Mouse (Mus musculus) stomach, postnatal 0 days (tissue): ENCODE results near the gene Gna15. TPM values are rescaled to one million over a fixed set of nuclear protein-coding genes. Genes with fewer than 3 reads are reported as not detected.

Experiments
- ATAC-seq: fragments of 200-750 bp; cut with Nextera tagmentation; 2 replicates; pipeline ENCODE4 v1.8.0; 2017; ENCODE audit not compliant: low FRiP score, low TSS enrichment
- DNase-seq: peaks from one replicate; pipeline ENCODE4 v3.0.0-alpha.2; 2016; ENCODE audit warnings: low spot score
- H3K27ac ChIP-seq: fragments of 300-500 bp; sonication (generic); replicated peaks from 2 replicates; pipeline ENCODE4 v1.5.1; 2014; ENCODE audit warnings: mild to moderate bottlenecking, control low read depth
- H3K27me3 ChIP-seq: fragments of 300-500 bp; sonication (generic); 2 replicates; pipeline ENCODE4 v1.6.1; 2014; ENCODE audit warnings: low read length; ENCODE audit not compliant: control insufficient read depth, insufficient read depth
- H3K36me3 ChIP-seq: fragments of 300-500 bp; sonication (generic); 2 replicates; pipeline ENCODE4 v1.6.1; 2014; ENCODE audit warnings: low read length, mixed read lengths; ENCODE audit not compliant: control insufficient read depth, insufficient read depth
- H3K4me1 ChIP-seq: fragments of 300-500 bp; sonication (generic); replicated peaks from 2 replicates; pipeline ENCODE4 v1.6.1; 2014; ENCODE audit warnings: antibody characterized with exemption; ENCODE audit not compliant: control insufficient read depth, insufficient read depth
- H3K4me2 ChIP-seq: fragments of 300-500 bp; sonication (generic); replicated peaks from 2 replicates; pipeline ENCODE4 v1.6.1; 2014; ENCODE audit warnings: low read depth, mild to moderate bottlenecking, control low read depth, moderate library complexity
- H3K4me3 ChIP-seq: fragments of 300-500 bp; sonication (generic); 2 replicates; pipeline ENCODE4 v1.5.1; 2014; ENCODE audit warnings: low read depth, low read length, control low read depth
- H3K9ac ChIP-seq: fragments of 300-500 bp; sonication (generic); 2 replicates; pipeline ENCODE4 v1.6.1; 2014; ENCODE audit warnings: mild to moderate bottlenecking, low read length, control low read depth, mixed read lengths
- H3K9me3 ChIP-seq: fragments of 300-500 bp; sonication (generic); 2 replicates; pipeline ENCODE4 v1.6.1; 2016; ENCODE audit warnings: low read length; ENCODE audit not compliant: control insufficient read depth
- CTCF ChIP-seq: IDR thresholded peaks from 2 replicates; pipeline ENCODE4 v1.5.1; 2016; ENCODE audit warnings: antibody characterized with exemption, low read depth, mild to moderate bottlenecking, moderate library complexity
- EP300 ChIP-seq: optimal IDR thresholded peaks from 2 replicates; pipeline ENCODE3; 2016; ENCODE audit warnings: antibody characterized with exemption
- whole genome bisulfite sequencing: fragments of 180-500 bp; shearing (Covaris S2); extraction: QIAGEN DNeasy Blood & Tissue Kit; methylation state at CpG from one replicate; pipeline ENCODE4 v1.1.7; 2014; 5-methylcytosine and 5-hydroxymethylcytosine counted together
- polyA plus RNA-seq: library from polyadenylated mRNA; unstranded; fragments of >200 nt; fragmentation: Nextera tagmentation; extraction: Ambion mirVana; gene quantifications from 2 replicates; pipeline ENCODE4 v1.2.1, GENCODE M21; 2015

Gene Gna15
- polyA plus RNA-seq, 1 experiment from 2014 or later = 10.1 TPM

DNA sequence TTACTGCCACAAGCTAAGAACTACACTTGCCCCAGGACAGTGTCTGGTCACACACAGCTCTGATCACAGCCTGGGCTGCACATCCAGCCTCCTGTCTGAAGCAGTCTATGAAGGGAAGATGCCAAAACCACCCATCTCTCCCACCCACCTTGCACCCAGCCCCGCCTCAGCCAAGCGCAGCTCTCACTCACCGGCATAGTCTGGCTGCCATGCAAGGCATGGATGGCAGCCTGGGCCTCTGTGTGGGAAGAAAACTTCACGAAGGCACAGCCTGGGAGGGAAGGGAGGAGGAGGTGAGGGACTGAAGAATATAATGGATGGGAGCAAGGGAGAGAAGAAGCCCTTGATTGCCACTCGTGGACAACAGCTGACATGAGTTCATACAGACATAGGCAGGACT lies 54.8 kb downstream of the Gna15 start:
- H3K9me3 ChIP-seq = no peaks in the 10 kb centered on the region
- no peaks in the 10 kb centered on the region for H3K36me3 ChIP-seq
- H3K27ac ChIP-seq = no peak overlapping the region
- WGBS = 64% methylated on average over 5 of the region's 5 CpGs
- H3K27me3 ChIP-seq = peaks cover 3% of the 10 kb centered on the region; the same call in 1 of the 2 replicates
- TF ChIP-seq EP300 = no peak
- TF ChIP-seq CTCF = no peak
- no peak overlapping the region for H3K4me3 ChIP-seq
- DNase-seq (no peak), ATAC-seq (no peak)
- no peak overlapping the region for H3K9ac ChIP-seq
- no peak overlapping the region for H3K4me2 ChIP-seq
- H3K4me1 ChIP-seq = 0 out of 2 replicates have a peak, but pooled peaks cover 3% of the 10 kb centered on the region

DNA sequence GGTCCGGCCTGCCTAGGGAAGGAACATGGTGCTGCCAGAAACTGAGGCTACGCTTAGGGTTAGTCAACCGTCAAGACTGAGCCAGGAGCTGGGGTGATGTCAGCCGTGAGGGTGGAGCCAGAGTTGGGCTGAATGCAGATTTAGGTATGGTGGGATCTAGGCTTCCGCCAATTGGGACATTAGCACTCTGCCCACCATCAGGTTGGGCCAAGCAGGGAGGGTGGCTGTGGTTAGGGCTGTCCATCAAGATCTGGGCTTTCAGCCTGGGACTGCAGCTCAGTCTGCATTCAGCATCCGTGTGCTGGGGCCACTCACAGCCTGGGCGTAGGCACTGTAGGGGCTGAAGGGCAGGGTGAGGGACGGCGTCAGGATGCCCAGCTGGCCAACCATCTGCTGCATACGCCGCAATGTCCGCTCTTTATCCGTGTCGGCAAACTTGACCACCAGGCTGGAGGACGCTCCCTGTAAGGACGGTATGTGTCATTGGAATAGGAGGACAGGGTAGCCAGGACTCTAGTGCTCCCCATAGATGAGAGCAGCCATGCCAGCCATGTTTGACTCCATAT lies 56.3 kb downstream of the Gna15 start:
- ATAC-seq (no peak), DNase-seq (no peak)
- H3K27me3 ChIP-seq = peaks cover 3% of the 10 kb centered on the region
- H3K4me1 ChIP-seq = 0 out of 2 replicates have a peak, but pooled peaks cover 3% of the 10 kb centered on the region
- no peak overlapping the region for H3K27ac ChIP-seq
- 83% methylated on average over 16 of the region's 16 CpGs for WGBS
- H3K9me3 ChIP-seq = no peaks in the 10 kb centered on the region
- H3K36me3 ChIP-seq = no peaks in the 10 kb centered on the region
- H3K4me3 ChIP-seq = no peak overlapping the region
- no peak overlapping the region for H3K9ac ChIP-seq
- no peak overlapping the region for H3K4me2 ChIP-seq
- TF ChIP-seq EP300 (no peak), CTCF (no peak)

GRCm38 (mm10) chr10:81466881-81467280 lies 57.1 kb downstream of the Gna15 start:
- TF ChIP-seq CTCF = no peak
- no peak for TF ChIP-seq EP300
- H3K27ac ChIP-seq = no peak overlapping the region
- 59% methylated on average over 14 of the region's 14 CpGs for WGBS
- peaks cover 7% of the 10 kb centered on the region for H3K27me3 ChIP-seq
- H3K4me2 ChIP-seq = no peak overlapping the region
- H3K36me3 ChIP-seq = no peaks in the 10 kb centered on the region
- no peaks in the 10 kb centered on the region for H3K9me3 ChIP-seq
- DNase-seq (no peak), ATAC-seq (no peak)
- 0 out of 2 replicates have a peak, but pooled peaks cover 3% of the 10 kb centered on the region for H3K4me1 ChIP-seq
- H3K9ac ChIP-seq = no peak overlapping the region
- H3K4me3 ChIP-seq = no peak overlapping the region

GRCm38 (mm10) chr10:81466066-81466465 lies 58.0 kb downstream of the Gna15 start:
- no peak for TF ChIP-seq EP300
- TF ChIP-seq CTCF = no peak
- Histone ChIP-seq H3K4me2 (no peak overlapping the region), H3K9me3 (no peaks in the 10 kb centered on the region), H3K4me1 (0 out of 2 replicates have a peak, but pooled peaks cover 3% of the 10 kb centered on the region), H3K27me3 (peaks cover 7% of the 10 kb centered on the region), H3K36me3 (no peaks in the 10 kb centered on the region), H3K27ac (no peak overlapping the region), H3K9ac (no peak overlapping the region), H3K4me3 (no peak overlapping the region)
- DNase-seq (no peak), ATAC-seq (no peak)
- WGBS = 52% methylated on average over 2 of the region's 2 CpGs

- ATAC-seq = peak; percentile 79
- Histone ChIP-seq H3K4me1 (0 out of 2 replicates have a peak, but pooled peaks cover 3% of the 10 kb centered on the region), H3K36me3 (no peaks in the 10 kb centered on the region), H3K9ac (no peak overlapping the region), H3K4me2 (no peak overlapping the region), H3K4me3 (no peak overlapping the region), H3K9me3 (no peaks in the 10 kb centered on the region), H3K27me3 (peaks cover 7% of the 10 kb centered on the region), H3K27ac (no peak overlapping the region; the same call in 1 of the 2 replicates)
- WGBS = 8% methylated on average over 5 of the region's 5 CpGs
- TF ChIP-seq EP300 (no peak), CTCF (0 out of 2 replicates have a peak, but pooled peaks have one; percentile 27)
- DNase-seq = peak; percentile 82
These were observed 58.8 kb downstream of the Gna15 start for GRCm38 (mm10) chr10:81465265-81465645.
